Mouse (Mus musculus): Measurements from ENCODE around the gene Igfbp5.

The Igfbp5 gene

DNA sequence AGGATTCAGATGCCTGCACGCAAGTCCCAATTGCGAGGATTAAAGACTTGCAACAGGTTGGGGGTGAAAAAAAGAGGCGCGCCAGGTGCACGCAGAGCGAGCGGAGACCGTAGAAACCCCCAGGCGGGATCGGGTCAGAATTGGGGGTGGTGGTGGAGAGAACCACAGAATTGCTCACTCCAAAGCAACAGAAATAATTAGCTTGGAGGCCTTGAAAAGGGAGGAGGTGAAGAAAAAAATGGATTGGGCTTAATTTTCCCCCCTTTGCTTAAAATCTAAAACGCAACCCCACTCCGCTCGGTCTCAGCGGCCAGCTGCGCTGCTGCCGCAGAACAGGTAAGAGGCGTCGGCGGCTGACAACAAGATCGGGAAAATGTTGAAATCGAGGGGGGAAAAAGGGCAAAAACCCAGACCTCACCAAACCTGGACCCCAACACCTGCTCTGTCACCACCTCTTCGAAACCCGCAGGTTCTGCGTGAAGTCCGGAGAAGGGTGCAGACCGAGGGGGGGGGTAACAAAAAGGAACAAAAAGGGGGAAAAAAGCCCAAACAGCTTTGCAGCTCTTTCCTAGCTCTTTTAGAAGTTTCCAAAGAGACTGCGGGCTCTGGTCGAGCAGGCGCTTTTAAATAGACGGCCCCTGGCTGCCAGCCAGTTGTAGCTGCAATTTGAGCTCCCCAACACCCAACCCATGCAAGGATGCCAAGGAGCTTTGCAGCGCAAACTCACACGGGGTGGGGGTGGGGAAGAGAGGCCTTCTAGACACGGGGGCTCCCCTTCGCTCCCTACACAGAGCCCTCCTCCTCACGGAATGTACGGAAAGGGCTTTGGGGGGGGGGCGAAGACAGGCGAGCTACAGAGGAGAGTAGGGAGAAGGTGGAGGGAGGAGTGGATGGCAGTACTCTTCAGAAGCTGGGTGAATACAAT lies at the start of gene Igfbp5:
Igfbp5 (minus strand) TSS at position 598 of the 925 bp plus-strand sequence.
- CTCF ChIA-PET = no interaction called here

DNA sequence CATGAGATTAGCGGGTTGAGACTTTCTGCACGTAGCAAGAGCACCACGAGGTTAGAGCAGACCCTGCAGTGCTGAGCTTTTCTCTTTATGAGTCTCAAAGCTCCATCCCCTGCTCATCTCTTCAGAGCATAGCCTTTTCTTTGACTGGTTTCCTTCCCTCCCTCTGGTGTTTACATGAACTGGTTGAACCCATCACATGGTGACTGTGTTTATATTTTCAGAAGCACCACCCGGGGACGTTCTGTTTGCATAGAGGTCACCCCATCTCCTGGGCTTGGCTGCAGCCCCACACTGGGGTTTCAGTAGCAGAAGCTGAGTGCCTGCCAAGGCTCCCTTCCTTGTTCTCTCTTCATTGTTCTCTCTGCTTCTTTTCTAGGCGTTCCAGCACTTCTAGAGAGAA lies 40.1 kb upstream of the Igfbp5 start:
- CTCF ChIA-PET = no interaction called here

DNA sequence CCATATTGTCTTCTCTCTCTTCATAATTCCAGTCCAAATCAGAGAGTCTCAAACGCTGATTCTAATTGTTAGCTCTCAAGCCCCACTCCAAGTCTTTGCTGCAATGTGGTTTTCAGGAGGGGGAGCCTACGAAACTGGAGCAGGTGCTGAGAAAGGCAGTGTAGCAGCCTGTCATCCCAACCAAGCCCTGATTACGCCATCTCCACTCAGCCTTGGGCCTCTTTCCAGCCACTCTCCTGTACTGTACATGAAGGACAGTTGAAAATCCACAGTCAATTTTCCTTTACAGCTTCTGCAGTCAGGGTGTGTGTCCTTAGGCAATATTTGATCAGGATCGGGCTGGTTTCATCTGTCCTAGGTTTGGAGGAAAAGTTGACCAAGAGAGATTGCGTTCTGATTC lies 38.4 kb upstream of the Igfbp5 start:
- CTCF ChIA-PET = no interaction called here

DNA sequence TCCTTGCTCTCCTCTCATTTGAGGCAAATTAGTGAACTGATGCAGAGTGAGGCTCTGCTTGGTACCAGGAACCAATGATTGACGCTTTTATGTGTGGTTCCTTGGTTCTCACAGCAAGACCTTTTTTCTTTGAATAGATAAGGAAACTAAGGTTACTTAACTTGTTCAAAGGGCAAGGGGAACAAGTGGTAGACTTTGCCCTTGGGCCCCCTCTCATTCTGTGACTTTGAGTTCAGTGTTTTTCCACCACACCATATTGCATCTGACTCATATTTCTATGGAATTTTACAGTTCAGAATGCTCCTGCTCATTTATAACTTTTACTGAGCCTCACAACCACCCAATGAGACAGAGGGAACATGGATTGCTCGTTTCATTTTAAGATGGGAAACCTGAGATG lies 21.1 kb upstream of the Igfbp5 start:
- CTCF ChIA-PET = no interaction called here

DNA sequence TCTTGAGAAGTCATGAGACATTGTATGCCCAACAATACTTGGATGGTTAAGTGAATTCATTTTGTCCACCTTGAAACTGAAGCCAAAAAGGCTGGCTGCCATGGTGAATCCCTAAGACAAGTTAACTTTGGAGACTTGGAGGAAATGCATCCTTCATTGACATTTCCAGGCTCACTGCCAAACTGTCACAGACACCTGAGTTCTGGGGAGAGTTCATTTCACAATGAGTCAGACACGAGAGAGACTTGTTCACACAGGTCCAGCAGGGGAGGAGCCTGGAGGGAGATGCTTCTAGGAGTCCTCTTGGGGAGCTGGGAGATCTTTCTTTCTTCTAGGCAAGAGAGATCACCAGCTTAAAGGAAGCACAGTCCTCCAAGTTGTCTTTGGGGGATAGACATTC lies 13.2 kb upstream of the Igfbp5 start:
- CTCF ChIA-PET = interaction anchor here (0.6 kb wide), 1 partner anchor 1907 kb away, joined by 3 read pairs; no protein-coding TSS in a partner anchor

DNA sequence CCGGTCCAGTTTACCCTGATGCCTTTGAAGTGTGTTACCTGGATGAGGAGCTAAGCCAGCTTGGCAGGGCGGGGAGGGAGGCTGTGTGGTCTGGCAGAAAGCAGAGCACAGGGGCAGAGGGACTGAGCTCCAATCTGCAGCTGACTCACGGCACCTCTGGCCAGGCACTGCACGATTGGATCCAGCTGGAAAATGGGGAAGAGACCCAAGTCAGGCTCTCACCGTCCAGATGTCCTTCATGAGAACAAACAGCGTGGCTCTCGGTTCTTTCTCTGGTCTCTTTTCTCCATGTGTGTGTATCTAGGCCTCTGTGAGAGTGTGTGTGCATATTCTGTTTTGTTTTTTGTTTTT lies 11.1 kb upstream of the Igfbp5 start:
- CTCF ChIA-PET = no interaction called here

DNA sequence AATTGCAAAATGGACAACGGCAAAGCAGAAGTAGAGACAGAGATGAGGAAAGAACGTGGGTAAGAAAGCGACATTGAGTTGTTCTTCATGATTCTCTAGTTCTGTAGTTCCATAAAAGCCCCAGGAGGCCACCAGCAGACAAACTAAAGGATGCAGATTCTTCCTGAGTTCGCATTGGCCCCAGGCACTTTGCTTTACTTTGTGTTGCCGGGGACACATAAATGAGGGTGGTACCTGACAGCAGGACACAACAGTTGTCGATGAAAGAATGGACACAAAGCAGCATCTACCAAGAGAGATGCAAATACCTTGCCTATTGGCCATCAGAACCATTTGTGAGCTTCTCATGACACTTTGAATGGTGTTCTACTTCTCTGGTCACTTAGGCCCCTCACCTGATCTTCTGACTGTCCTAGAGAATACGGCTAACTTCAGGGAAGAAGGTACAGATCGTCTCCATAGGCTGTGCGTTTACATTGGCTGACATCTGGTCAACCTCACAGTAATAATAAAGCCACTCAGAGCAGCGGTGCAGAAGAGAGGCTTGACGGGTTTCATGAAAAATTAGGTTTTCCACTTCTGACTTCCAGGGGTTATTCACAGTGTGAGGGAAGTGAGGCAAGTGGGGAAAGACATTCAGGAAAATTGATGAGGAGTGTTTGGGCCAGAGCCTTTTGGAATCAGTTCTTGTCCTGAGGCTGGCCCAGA lies 10.6 kb upstream of the Igfbp5 start:
- CTCF ChIA-PET = no interaction called here

DNA sequence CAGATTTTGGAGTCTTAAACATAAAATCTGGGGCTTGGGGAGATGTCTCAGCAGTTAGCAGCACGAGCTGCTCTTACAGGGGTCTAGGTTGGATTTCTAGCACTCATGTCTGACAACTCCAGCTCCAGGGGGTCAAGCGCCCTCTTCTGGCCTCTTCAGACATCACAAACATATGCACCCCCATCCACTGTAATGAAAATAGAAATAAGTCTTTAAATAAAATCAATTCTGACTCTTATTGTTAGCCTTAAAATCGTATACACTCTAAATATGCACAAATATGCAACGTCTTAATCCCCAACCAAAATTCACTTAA lies 4.6 kb upstream of the Igfbp5 start:
- CTCF ChIA-PET = no interaction called here

DNA sequence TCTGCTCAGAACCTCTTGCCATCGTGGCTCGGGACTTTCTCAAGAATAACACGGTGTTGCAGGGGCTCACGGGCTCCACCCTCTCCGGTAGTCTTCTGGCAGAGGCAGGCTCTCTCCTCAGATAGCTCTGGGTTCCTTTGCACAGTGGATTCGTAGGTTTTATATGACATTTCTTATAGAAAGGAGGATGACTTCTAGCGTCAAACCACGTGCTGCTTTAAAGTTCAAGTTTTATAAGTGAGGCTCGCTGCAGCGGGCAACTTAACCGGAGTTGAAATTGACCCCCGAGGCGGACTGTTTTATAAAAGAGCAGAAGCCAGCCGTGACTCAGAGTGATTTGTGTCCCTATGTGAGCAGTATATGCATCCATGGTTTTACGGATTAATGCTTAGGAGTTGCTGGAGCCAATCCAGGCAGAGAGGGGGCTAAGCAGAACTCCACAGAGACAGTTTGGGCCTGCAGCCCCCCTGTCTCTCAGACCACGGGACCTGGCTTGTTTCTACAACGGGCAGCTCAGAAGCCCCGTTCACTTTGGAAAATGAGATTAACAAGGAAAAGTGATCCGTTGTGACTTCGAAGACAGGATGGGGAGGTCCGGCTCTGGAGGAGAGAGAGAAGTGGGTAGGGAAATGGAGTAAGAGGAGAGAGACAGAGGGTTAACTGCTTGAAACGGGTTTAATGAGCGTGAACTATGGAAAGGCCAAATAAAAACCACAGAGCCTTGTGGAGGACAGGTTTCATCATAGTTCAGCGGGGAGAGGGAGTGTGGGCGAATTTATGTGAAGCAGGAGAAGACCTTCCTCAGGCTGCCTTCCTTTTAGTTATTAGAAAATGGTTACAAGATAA lies 4.0 kb upstream of the Igfbp5 start:
- CTCF ChIA-PET = no interaction called here

DNA sequence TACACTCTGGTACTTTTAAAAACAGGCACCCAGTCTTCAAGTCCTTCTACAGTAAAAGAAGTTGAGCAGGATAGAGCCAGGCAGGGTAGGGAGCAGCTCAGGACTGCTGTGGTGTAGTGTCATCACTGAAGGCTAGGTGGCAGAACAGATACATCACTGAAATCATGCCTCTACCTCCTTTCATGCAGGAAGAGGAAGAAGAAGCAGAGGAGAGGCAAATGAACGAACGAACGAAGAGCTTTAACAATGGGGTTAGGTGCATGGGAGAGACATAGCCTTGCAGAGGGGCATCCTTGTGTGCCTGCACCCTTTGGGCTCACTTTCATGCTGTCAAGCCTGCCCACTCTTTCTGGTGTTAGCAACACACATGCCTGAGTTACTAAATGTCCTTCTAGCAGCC lies 3.2 kb upstream of the Igfbp5 start:
- CTCF ChIA-PET = no interaction called here

DNA sequence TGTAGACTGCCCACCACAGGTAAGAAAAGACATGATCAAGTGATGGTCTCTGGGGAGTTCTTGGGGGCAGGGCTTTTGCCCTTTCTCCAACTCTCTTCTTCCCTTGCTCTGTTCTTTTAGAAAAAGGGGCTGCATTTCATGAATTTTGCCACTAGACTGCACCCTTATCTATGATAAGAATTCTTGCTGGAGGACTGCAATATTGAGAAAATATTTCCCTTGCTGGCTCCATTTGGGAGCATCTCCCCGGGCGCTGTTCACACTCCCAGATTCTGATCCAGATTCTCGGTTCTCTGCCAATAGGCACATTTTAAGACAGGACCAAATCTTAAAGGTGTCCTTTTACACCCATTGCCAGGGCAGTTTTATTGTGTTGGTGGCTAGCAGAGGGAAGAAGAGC lies 1.4 kb upstream of the Igfbp5 start:
- CTCF ChIA-PET = no interaction called here

DNA sequence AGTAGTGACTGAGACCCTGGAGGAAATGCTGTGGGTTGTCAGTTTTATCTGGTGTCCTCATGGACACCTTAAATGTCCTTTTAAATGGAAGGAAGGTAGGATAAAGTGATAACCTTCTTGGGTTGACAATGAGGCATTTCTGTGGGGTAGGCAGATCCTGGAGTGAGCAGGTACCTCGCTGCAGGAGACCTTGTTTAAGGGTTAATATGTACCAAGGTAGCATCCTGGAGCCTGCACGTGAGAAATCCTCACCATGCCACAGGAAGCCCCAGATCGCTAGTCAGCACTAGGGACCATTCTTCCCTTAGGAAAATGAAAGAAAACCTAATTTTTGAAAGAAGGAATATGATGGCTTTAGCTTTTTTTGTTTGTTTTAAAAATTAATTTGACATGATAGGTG lies 1.0 kb upstream of the Igfbp5 start:
- CTCF ChIA-PET = no interaction called here

DNA sequence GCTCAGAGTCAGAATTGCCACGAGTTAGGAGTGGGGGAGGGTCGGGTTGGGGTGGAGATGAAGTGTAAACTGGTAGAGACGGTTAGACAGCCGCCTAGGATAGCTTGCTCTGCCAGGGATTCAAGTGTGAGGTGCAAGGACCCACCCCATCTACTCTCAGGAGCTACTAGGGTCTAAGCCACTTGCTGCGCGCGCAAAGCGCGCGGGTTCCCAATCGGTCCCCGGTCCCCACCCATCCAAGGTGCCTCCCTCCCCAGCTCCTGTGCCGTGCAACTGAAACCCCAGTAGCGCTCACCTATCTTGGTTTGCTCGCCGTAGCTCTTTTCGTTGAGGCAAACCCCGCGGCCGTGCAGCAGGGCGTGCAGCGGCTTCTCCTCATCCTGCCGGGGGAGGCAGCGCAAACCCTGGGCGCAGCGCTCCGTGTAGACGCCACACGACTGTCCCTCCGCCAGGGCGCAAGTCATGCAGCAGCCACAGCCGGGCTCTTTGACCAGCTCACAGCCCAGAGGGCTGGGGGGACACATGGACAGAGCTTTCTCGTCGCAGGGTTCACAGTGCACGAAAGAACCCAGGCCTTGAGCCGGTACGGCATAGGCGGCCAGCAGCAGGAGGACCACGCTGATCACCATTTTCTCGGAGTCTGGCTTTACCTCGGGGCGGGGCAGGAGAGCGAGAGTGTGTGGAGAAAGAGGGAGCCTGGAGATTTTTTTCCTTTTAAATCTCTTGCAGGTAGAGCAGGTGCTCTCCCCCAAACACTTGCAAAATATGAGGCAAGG lies 985 bp downstream of the Igfbp5 start:
- CTCF ChIA-PET = no interaction called here

DNA sequence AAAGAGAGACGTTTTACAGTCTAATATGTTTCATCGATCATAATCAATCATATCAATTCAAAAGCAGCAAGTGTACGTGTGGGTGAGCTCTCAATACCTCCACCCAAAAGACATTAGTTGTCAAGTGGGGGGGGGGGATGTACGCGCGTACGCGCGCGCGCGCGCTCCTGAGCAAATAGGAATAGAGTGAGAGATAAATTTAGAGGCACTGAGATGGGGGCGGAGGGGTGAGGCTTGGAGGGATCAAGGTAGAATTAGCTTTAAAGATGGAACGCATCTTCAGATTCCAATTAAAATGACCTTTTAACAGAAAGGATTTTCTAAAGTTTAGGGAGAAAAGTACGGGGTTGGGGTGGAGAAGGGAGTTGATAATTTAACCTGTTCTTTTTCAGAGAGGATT lies 1.6 kb downstream of the Igfbp5 start:
- CTCF ChIA-PET = interaction anchor here (0.6 kb wide), 1 partner anchor 1944 kb away, joined by 6 read pairs; no protein-coding TSS in a partner anchor

DNA sequence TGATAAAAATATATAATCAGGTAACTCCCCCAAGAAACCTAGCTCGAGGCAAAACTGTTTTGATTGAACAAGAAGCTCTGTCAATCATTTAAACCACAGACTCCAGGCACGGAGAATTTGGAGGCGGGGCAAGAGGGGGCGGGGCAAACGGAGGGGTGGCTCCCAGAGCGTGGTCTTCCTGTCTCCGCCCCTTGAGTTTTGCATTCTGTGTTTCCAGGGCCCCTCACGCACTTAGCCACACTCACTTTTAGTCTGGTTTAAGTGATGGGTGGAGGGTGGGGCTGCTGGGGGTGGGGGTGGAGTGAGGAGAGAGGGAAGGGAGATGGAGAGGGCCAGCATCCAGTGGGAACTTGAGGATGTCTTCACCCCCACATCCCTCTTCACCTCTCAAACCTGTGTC lies 2.2 kb downstream of the Igfbp5 start:
- CTCF ChIA-PET = interaction anchor here (0.6 kb wide), 1 partner anchor 1944 kb away, joined by 6 read pairs; no protein-coding TSS in a partner anchor

DNA sequence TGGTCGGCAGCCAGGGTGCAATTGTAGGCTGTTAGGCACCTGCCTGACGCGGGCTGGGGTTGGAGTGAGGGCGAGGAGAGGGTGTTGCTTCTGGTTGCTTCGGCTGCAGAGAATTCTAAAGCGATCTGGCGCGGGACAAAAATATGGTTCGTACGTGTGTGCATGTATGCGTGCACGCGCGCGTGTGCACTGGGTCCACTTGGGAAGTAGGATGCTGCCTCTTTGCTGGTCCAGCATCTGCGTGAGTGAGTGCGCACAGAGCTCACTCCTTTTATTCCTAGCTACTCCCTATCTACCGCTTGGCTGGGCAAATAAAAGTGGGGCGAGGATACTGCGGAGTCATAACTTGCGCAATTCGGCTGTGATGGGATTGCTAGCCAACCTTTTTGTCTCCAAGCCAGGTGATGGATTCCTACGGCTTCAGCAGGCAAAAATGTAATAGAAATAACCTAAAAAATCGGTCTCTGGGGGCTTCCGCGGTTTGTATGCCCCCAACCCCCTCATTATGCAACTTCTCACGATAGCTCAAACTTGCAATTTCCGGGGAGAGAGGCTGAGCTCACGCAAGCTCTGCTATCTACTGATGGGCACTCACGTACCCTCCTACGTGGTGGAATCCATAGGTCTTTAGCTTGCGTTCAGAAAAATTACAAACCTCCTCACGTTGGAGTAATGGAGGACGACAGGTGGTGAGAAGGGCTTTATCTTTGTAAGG lies 2.8 kb downstream of the Igfbp5 start:
- CTCF ChIA-PET = interaction anchor here (1.2 kb wide), 1 partner anchor 500 kb away, joined by 3 read pairs; no protein-coding TSS in a partner anchor

DNA sequence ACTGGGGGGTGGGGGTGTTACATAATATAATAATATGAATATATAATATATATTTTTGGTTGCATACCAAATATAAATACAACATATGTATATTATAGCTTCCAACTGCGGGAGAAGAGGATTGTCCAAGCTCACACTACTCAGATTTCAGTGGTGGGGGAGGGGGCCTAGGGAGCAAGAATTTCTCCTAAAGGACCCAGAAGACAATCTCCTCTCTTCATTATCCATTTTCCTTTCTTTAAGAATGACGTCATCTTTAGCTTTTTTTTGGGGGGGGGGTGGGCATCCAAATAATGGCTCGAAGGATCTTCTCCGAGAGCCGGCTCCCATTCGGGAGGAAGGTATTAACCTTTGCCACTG lies 3.4 kb downstream of the Igfbp5 start:
- CTCF ChIA-PET = interaction anchor here (0.9 to 1.2 kb wide), 2 partner anchors 501 to 955 kb away, joined by 3 to 4 read pairs; no protein-coding TSS in a partner anchor

DNA sequence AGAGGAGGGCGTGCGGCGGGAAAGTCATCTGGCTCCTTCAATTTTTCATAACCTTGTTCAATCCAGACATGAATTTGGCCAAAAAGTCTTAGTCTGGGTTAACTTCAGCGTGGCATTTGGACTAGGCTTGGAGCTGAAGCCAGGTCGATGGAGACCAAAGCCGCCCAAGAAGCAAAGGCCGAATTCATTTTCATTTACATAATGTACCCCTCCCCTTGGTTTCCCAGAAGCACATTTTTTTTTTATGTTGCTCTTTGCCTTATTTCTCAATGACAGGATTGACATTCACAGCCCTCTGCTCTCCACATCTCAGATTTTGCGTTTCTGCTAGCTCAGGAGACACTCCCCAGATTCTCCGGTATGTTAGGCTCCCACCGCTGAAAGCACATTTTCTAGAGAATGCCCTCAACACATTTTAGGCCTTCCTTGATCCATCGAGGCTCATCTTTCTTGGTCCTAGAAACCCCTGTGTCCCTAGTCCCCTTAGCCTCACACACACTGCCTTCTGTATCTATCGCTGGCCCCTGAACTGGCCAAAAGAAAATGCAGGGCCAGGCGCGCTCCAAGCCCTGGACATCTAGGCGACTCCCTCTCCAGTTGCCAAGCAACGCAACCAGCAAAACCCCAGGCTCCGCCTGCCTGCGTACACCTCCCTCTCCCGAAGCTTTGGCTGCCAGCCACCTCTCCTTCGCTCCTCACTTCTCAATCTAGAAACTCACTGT lies 3.9 kb downstream of the Igfbp5 start:
- CTCF ChIA-PET = interaction anchor here (0.7 to 1.2 kb wide), 3 partner anchors 16 to 956 kb away, joined by 3 to 12 read pairs (median 4); no protein-coding TSS in a partner anchor

DNA sequence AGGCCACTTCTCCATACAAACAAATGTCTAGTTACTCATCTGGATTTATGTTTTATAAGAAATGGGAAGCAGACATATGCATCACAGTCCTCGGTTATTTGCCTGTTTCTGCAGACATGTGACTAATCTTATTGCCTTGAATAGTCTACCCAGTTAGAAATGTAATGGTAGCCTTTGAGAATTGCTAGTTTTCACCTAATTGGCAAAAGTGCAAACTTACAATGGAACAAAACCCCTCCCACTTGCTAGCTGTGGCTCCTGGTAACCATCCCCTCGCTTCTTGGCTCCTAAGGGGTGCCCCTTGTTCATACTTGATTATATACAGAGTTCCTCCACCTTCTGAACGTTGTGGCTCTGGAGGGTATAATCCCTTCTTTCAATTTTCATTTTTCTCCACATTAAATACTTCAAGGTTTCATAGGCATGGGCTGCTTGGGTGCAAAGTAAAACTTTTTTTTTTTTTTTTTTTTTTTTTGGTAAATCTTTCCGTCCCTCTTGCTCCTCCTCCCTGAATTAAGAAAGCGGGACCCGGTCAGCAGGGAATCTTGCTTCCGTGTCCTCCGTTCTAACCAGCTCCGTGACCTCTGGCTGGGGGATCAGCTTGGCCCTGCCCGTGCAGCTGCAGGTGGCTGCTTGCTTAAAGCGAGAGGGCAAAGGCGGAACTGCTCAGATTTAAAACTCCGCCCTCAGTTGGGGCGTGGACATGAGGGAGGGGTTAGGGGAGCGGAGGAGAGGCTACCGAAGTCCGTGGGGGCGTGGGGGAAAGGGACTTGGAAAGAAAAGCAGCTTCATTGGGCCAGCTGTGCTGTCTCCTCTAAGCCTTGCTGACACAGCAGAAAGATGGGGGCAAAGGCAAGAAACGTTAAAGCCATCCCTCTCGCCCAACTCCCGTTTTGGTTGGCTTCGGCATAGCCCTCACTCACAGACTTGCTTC lies 4.7 kb downstream of the Igfbp5 start:
- CTCF ChIA-PET = interaction anchor here (0.7 kb wide), 1 partner anchor 16 kb away, joined by 12 read pairs; no protein-coding TSS in a partner anchor

Measured in spleen, embryonic (tissue).